Mouse (Mus musculus) brain, adult 2 months (tissue): ENCODE results near the gene Smarcal1.
A peak's percentile ranks its signal among the peaks of the same experiment; 100 is the strongest.

Experiments
- DNase-seq: peaks from one replicate; pipeline ENCODE4 v3.0.0; 2011; ENCODE audit warnings: low read depth, low spot score

Gene Smarcal1

DNA sequence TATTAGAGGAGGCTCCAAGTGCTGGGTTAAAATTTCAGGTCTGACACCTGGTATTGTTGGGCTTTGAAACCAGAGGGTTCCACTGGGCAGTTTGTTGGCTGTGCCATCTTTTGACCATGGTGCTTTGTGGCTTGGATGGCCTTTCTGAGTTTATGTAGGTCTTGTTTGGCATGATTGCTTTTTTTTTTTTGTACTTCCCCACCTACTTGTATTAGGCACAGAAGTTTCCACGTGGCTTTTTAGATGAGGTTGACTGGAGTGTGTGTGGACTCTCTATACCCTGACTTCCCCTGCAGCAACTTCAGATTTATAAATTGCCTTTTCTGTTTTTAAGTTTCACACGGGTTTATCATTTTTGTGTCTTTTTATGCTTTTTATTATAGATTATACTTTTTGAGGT lies 5.7 kb downstream of the Smarcal1 start:
- no peak for DNase-seq

DNA sequence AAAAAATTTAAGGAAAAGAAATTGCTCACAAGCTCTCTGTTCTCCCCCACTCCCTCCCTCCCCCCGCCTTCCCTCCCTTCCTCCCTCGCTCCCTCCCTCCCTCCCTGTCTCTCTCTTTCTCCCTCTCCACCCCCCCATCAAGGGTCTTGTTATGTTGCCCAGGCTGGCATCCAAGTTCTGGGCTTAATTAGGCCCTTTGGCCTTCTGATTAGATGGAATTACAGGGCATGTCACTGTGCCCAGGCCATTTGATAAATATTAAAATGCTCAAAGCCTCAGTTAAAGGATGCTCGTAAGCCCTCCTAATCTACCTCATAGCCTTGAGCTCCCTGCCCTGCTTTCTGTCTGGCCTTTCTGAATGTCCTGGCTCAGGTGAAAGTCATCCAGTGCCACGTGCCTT lies 7.6 kb downstream of the Smarcal1 start:
- DNase-seq: no peak

DNA sequence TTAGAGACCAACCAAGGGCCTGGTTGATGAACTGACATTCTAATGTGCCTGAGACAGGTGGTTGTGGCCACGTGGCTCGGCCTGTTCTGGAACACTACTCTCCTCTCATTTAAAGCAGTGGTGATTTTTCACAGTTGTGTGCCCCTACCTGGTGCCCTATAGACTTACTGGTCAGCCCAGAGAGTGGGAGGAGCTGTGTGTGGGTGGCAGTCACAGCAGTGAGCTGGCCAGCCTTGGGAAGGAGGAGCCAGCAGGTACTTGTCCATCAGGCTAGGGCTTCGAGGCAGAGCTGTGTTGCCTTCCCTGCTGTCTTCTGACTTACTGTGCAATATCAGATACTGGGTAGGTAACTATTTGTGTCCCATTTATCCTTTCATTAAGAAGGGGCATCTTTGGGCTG lies 9.3 kb downstream of the Smarcal1 start:
- DNase-seq: no peak

DNA sequence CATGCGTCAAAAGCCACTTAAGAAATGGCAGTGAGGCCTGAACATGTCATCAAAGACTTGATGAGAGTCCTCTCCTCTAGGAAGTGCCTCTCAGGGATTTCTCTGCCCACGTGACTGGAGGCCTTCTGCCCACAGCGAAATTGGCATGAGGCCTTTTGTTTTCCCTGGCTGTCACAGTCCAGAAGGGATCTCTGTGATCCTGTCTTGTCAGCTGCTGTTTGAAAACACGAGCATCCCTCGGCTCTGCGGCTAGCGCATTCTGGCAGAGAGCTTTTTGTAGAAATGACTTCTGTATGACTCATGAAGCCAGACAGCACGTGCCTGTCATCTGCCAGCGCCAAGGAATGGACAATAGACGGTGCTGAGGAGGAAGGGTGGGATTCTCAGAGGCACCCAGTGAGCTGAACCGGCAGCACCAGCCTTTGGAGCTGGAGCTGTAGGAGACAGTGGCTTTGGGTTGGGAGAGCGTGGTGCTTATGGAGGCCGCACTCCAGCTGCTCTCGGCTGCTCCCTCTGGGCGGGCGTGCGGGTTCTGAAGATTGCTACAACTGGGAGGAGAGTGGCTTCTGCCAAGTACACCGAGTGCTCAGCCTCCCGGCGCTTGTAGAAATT lies 10.4 kb downstream of the Smarcal1 start:
- peak; percentile 94 for DNase-seq

DNA sequence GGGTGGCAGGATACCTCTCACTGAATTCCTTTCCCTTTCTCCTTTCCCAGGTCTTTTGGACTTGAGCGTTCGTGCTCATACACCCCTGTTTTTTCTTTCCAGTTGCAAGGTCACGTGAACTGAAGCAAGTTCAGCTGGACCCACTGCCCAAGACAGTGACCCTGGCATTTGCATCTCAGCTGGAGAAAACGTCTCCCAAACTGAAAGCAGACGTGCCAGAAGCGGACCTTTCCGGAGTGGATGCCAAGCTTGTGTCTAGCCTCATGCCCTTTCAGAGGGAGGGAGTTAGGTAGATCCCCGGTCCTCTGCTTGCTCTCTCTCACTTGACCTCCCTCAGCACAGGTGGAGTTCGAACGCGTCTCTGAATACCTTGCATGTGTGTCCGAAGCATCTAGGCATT lies 12.6 kb downstream of the Smarcal1 start:
- no peak for DNase-seq

DNA sequence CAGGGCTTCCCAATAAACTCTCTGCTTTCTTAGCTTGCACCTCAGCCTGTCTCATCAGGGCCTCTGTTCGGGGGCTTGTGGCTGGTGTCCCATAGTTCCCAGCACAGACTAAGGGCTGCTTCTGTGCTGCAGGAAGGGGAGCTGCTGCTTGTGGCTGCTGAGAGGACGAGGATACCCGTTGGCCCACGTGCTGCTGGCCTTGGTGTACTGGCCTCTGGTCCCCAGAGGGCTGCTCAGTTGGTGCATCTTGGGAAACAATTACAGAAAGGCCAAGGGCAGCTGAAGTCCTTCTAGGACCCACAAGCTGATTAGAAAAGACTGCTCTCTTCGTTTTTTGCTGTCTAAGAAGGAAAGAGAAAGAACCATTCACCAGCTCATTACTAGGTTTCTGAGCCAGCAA lies 13.2 kb downstream of the Smarcal1 start:
- no peak for DNase-seq

DNA sequence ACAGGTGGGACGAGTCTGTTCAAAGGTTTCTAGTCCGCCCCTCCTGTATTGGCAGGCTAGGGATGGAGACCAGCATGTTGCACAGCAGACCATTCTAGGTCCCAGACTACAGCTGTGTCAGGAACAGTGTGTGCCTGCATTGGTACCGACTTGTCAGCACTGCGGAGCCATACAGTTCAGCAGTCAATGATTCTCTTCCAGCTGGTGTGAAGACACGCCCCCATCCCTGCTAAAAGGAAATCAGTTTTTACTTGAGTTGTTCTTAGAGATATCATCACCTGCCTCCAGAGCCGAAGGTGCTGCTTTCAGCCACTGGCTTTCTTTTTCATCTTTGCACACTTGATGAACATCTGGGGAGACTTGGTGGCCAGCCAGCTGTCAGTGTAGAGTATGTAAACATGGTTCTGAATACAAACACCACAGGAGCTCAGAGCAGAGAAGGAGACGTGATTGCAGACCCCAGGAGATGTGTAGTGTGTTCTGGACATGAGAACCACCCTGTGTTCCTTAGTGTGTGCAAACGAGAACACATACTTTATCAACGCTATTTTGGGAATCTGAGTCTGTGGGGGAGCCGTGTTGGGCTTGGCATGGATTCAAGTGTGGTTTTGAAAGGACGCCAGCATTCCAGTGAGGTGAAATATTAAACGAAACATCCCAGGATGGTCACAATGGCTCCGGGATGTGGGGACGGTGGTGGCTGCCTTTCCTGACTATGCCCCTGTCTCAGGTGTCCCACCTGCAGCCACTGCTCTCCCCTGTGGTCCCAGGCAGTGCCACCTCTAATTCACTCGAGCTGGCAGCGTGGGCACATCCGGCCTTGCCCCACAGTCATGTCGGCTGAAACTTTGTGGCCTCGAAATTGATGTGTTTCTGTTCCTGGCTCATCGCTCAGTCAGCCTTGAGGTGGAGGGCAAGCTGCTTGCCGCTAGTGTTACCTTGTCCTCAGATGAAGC lies 16.4 kb downstream of the Smarcal1 start:
- peak; percentile 49 for DNase-seq

DNA sequence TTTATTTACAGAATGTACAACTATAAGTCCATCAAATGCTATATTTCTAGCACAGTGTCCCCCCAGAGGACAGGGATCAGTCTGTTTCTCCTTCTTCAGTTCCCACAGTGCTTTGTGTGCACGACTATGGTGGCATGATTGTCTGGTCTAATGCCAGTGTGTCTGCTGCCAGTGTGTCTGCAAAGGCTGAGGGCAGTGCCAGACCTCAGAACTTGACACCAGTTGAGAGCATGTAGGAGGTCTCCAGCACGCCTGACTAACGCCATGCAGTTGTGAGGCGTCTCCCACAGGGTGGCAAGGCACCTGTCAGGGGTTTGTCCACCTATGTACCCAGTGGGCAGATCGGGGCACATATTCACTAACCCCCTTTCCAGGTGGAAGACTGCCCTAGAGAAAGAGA lies 17.7 kb downstream of the Smarcal1 start:
- no peak for DNase-seq

DNA sequence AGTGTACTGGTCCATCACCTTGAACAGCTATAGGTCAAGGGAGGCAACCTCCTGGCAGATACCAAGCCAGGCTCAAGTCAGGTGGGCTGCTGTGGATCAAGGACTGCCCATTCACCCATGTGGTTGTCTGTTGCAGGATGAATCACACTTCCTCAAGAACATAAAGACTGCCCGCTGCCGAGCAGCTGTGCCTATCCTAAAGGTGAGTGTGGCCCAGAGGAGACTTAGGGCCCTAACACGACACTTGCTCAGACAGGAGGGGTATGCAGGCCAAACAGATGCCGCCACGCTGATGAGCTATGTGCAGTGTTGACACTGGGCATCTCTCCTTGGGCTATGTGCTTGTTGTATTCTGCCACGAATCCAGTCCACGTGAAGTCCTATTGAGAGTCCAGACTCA lies 18.2 kb downstream of the Smarcal1 start:
- no peak for DNase-seq

DNA sequence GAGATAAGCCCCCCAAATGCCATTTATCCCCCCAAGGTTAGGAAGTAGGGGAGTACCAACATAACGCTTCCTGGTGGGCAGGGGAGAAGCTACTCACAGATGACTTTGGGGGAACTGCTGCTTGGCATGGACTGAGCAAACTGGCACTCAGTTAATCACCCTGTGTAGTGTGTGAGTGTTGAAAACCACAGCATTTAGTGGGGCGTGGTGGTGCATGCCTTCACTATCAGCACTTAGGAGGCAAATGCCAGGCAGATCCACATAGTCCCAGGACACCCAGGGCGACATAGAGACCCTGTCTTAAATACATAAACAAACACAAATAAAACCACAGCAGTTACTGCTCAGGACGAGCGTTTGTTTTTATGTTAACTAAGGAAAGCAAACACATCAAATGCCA lies 19.1 kb downstream of the Smarcal1 start:
- DNase-seq: no peak

DNA sequence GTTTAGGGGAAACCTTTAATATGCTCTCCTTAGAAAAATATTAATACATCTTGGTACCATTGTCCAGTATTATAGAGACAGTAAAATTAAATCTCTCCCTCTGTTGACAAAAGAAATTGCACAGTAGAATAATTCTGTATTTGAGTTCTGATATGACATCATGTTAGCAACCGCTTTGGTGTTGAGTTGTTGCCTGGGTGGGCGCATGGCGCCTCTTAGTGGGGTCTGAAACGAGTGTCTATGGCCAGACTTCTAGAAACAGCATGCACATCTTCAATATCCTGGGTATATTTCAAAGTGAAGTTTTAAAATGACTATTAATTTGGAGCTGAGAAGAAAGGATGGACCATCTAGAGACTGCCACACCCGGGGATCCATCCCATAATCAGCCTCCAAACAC lies 19.8 kb downstream of the Smarcal1 start:
- DNase-seq: no peak

DNA sequence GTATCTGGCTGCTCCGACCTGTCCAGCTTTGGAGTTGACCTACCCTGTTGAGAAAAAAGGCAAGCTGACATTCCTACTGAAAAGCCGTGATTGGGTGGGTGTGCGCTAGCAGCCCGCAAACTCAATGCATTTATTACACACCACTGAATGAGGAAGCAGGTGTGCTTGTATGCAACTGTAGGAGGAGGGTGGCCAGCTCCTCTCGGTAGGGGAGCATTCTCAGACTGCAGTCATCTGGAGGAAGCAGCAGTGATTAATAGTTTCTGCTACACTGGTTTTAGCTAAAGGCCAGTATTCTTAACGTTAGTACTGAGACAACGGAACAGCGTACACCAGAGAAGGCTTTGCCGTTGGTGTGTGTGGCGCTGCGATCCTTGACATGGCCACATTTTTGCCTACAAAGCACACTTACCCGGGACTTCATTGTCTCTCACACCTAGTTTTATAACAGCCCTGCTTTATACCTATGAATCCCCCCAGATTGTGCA lies 23.2 kb downstream of the Smarcal1 start:
- DNase-seq: peak; percentile 52

DNA sequence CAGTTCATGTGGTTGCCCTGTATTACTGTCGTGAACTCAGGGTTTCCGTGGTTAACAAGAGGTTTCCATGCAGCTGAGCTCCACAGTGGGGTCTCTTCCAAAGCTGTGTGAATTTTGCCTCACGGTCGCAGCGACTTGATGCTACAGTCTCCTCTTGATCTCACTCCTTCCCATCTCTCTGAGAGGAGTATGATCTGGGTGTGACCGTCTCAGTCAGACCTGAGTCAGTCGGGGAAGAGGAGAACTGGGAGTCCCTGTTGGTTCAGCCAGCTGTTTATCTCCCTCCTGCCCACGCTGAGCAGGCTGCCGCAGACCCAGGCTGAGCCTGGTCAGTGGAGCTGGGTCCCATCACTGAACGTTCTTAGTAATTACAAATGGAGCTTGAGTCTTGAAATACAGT lies 26.1 kb downstream of the Smarcal1 start:
- no peak for DNase-seq

DNA sequence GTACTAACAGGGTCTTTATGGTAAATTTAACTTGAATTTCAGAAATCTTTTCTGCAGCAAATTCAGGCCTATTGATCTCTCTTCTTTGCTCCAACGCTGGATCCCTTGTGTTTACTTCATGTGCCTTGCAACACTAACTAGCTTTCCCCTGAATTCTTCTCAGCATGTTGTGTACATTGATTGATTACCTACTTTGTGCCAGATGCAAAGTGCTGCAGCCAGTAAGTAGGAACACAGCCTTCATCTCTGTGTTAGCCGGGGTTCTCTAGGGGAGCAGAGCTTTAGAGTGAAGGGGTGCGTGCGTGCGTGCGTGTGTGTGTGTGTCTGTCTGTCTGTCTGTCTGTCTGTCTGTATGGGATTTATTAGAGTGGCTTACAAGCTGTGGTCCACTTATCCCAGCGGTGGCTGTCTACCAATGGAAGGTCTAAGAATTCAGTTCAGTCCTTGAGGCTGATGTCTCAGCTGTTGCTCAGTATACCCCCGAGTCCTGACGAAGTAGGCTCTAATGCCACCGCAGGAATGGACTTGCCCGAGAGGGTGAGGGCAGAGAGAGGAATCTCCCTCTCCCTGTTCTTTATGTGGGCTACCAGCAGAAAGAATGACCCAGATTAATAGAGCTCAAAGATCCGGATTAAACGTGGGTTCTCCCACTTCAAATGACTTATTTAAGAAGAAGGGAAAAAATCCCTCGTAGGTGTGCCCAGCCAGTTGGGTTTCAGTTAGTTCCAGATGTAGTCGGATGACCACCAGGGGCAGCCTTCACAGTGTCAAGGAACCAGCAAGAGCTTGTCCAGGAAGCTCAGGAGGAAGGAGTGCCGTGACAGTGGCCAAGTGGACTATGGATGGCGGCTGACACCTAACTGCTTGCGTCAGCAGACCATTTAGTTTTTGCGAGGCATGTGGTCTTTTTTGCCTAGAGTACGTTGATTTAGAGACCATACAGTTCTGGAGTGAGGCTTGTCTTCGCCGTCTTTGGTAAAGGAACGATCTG lies 27.1 kb downstream of the Smarcal1 start:
- peak; percentile 34 for DNase-seq

DNA sequence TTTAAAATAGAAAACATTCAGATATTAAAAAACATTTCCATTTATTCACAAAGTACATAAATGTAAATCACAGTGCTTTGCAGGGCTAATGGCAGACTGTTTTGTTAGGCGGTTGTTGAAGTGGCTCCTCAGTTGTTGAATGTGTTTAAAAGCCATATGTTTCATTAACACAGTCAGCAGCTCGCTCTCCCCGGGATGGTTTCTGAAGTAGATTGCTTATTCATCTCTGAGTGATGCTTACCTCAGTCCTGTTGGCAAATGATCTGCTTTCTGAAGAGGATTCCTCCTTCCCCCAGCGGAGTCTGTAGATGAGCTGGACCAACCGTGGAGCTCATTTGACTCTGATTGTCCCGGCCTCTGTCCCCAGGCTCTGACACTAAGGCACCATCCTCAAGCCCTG lies 29.1 kb downstream of the Smarcal1 start:
- peak; percentile 53 for DNase-seq

DNA sequence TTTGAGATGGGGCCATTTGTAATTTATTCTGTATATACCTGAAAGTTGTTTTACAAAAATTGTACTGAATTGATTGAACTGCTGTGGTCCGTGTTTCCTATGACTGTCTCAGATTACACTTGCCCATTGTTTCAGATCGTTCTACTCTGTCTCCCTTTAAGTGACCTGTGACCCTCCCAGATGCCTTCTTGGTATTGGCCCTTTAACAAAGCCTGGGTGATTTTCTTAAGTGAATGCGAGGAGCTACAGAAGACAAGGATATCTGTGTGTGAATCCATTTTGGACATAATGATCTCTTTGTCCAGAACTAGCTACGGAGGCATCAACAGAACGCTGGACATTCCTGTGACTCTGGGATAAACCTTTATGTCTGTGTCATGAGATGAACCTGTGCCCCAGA lies 52.2 kb downstream of the Smarcal1 start:
- DNase-seq: no peak

DNA sequence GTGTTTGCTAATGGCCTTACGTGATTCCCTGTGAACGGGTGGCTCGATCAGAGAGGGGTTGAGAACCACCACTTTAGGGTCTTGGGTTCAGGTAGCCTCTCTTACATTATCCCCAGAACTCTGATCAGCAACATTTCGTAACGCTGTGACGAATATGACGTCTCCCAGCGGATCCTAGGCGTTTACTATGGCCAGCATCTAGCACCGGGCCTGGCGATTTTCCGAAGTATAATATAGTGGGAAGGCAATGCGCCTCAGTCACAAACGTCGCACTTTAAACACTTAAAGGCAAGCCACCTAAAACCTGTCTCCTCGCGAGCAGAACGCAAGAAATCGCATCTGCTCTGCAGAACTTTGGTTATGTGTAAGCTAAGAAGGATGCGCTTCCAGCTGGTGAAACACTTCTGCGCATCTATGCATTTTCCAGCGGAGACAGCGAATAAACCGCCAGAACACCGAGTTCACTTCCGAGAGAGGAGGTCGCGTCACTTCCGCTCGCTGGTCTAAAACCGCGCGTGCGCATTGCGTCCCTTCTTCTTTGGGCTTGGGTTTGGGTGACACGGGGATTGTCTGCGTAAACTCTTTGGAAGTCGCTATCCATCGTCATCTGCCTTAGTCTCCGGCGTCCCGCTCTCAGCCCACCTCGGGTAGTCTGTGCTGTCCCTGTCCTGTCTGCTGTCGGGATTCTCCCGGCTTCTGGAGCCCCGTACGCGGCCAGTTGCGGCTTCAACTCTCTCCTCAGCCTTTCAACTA lies 57.8 kb downstream of the Smarcal1 start:
- peak; percentile 87 for DNase-seq

DNA sequence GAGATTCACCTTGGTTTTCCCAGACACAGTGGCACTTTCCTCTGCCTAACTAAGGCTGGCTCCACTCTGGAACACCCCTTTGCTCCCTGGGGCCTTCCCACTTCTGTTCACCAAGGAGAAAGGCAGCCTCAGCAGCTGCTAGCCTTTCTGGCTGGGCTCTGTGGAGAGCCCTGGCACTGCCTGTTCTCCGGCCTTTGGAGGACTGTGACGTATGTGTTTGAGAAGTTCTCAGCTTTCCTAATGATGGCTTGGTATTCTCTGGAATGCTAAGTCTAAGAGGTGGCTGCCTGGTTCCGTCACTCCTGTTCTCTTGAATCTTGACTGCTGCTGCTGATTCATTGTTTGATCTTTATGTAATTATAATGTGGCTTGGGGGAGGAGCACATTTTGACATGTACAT lies 90.0 kb downstream of the Smarcal1 start:
- DNase-seq: peak; percentile 24
